Mouse (Mus musculus): Measurements from ENCODE around the gene Plekha6.

Plekha6 gene

GRCm38 (mm10) chr1:133163820-133164431 lies at the start of gene Plekha6:
Gene Plekha6, plus strand, starts transcription at chr1:133164210.
- DNase-seq (ENCODE audit: low spot score) = peak; percentile 40

GRCm38 (mm10) chr1:133116108-133116507 lies 47.9 kb upstream of the Plekha6 start:
- DNase-seq (ENCODE audit: low spot score) = no peak

- DNase-seq (ENCODE audit: low spot score) = no peak
These were observed 45.9 kb upstream of the Plekha6 start for GRCm38 (mm10) chr1:133118127-133118526.

GRCm38 (mm10) chr1:133118844-133119243 lies 45.2 kb upstream of the Plekha6 start:
- no peak for DNase-seq (ENCODE audit: low spot score)

GRCm38 (mm10) chr1:133119931-133120712 lies 43.9 kb upstream of the Plekha6 start:
- DNase-seq (ENCODE audit: low spot score) = no peak

- DNase-seq (ENCODE audit: low spot score) = no peak
These were observed 42.8 kb upstream of the Plekha6 start for GRCm38 (mm10) chr1:133121246-133121645.

- DNase-seq (ENCODE audit: low spot score) = no peak
These were observed 39.9 kb upstream of the Plekha6 start for GRCm38 (mm10) chr1:133124137-133124536.

GRCm38 (mm10) chr1:133125640-133126364 lies 38.2 kb upstream of the Plekha6 start:
- DNase-seq (ENCODE audit: low spot score) = no peak

GRCm38 (mm10) chr1:133126365-133126740 lies 37.7 kb upstream of the Plekha6 start:
- DNase-seq (ENCODE audit: low spot score) = no peak

- no peak for DNase-seq (ENCODE audit: low spot score)
These were observed 36.7 kb upstream of the Plekha6 start for GRCm38 (mm10) chr1:133127328-133127727.

- peak; percentile 38 for DNase-seq (ENCODE audit: low spot score)
These were observed 34.4 kb upstream of the Plekha6 start for GRCm38 (mm10) chr1:133129471-133130221.

- DNase-seq (ENCODE audit: low spot score) = peak; percentile 99
These were observed 33.1 kb upstream of the Plekha6 start, which contains the start of gene Ppp1r15b for GRCm38 (mm10) chr1:133130638-133131560. Gene Ppp1r15b, plus strand, starts transcription at chr1:133131143.

GRCm38 (mm10) chr1:133131561-133131905 lies 32.5 kb upstream of the Plekha6 start:
- DNase-seq (ENCODE audit: low spot score) = no peak

GRCm38 (mm10) chr1:133131936-133132335 lies 32.1 kb upstream of the Plekha6 start:
- peak; percentile 26 for DNase-seq (ENCODE audit: low spot score)

GRCm38 (mm10) chr1:133132388-133133326 lies 31.4 kb upstream of the Plekha6 start:
- peak; percentile 45 for DNase-seq (ENCODE audit: low spot score)

GRCm38 (mm10) chr1:133133425-133133824 lies 30.6 kb upstream of the Plekha6 start:
- no peak for DNase-seq (ENCODE audit: low spot score)

- DNase-seq (ENCODE audit: low spot score) = peak; percentile 22
These were observed 29.9 kb upstream of the Plekha6 start for GRCm38 (mm10) chr1:133134071-133134470.

- DNase-seq (ENCODE audit: low spot score) = peak; percentile 42
These were observed 29.1 kb upstream of the Plekha6 start for GRCm38 (mm10) chr1:133134881-133135280.

GRCm38 (mm10) chr1:133135808-133136207 lies 28.2 kb upstream of the Plekha6 start:
- DNase-seq (ENCODE audit: low spot score) = no peak

GRCm38 (mm10) chr1:133138401-133138800 lies 25.6 kb upstream of the Plekha6 start:
- DNase-seq (ENCODE audit: low spot score) = no peak

Measured in testis, postnatal 14 days (tissue).